8 mouse cellular contexts compared by ENCODE assay signal in genomic region chr9:52167506-52167862, GRCm38 (mm10). TPM values are rescaled to one million over a fixed set of nuclear protein-coding genes. Genes with fewer than 3 reads are reported as not detected.
DNase-seq lines count a peak whose midpoint lies in the region; ATAC-seq and TF ChIP-seq lines count a peak whose summit lies in the region.

No protein-coding gene starts in this region.

- intact Hi-C loops in heart, adult 2 months (cut with DNase I) = loop anchor here (5.0 kb wide), 1 partner anchor 120 kb away; the partner anchor contains the start of gene Rdx
- intact Hi-C loops in heart, postnatal 10 days (cut with DNase I) = loop anchor here (2.0 to 10.0 kb wide), 5 partner anchors 17 to 175 kb away; partner anchors contain the start of gene Rdx

- ATAC-seq in stomach, embryonic 14.5 days (ENCODE audit: insufficient number of reproducible peaks, insufficient read depth, low FRiP score, low read depth) = no peak
- no peak for ATAC-seq in activated CD4-positive, CD25-positive, alpha-beta regulatory T cell, adult 4 months

- peak overlapping the region; percentile 100 for H3K9ac ChIP-seq in heart, adult 2 months (ENCODE audit: low read depth, low read length)
- peak overlapping the region; percentile 90 for H3K9ac ChIP-seq in stomach, embryonic 14.5 days (replicated peaks; ENCODE audit: low read depth, low read length)

- H3K4me3 ChIP-seq in heart, adult 2 months = peak overlapping the region; percentile 74
- H3K4me3 ChIP-seq in testis, adult 2 months (ENCODE audit: control insufficient read depth, low read depth, low read length) = peak overlapping the region; percentile 84
- H3K4me3 ChIP-seq in limb, embryonic 10.5 days = peak overlapping the region; percentile 76
- peak overlapping the region; percentile 85 for H3K4me3 ChIP-seq in stomach, embryonic 14.5 days (ENCODE audit: low read depth, low read length)

- H3K27ac ChIP-seq in heart, adult 2 months = peak overlapping the region; percentile 94
- peak overlapping the region; percentile 77 for H3K27ac ChIP-seq in testis, adult 2 months (ENCODE audit: control insufficient read depth, insufficient read depth, low read depth, low read length)
- H3K27ac ChIP-seq in limb, embryonic 10.5 days = peak overlapping the region; percentile 97
- H3K27ac ChIP-seq in stomach, embryonic 14.5 days (ENCODE audit: low read length) = 0 out of 2 replicates have a peak overlapping the region, but pooled peaks have one; percentile 89

- no peak for DNase-seq in heart, adult 2 months
- no peak for DNase-seq in heart, postnatal 10 days
- DNase-seq in testis, postnatal 10 days (ENCODE audit: low spot score) = no peak
- no peak for DNase-seq in limb, embryonic 10.5 days (ENCODE audit: low spot score)
- DNase-seq in urinary bladder, postnatal 25 days (ENCODE audit: low spot score) = no peak

- no peaks in the 10 kb centered on the region for H3K9me3 ChIP-seq in limb, embryonic 10.5 days (replicated peaks)
- H3K9me3 ChIP-seq in stomach, embryonic 14.5 days (ENCODE audit: control insufficient read depth, low read depth, low read length) = no peaks in the 10 kb centered on the region

- 4% methylated on average over 8 of the region's 8 CpGs for WGBS in heart, adult 2 months
- 10% methylated on average over 8 of the region's 8 CpGs for whole genome bisulfite sequencing in limb, embryonic 10.5 days
- WGBS in stomach, embryonic 14.5 days = 6% methylated on average over 8 of the region's 8 CpGs

- H3K79me2 ChIP-seq in heart, adult 2 months (replicated peaks; ENCODE audit: control insufficient read depth, insufficient read depth, low read length) = peaks cover 5% of the 10 kb centered on the region

- H3K4me2 ChIP-seq in stomach, embryonic 14.5 days (replicated peaks; ENCODE audit: low read depth, low read length) = peak overlapping the region; percentile 46

- TF ChIP-seq CTCF in heart, adult 2 months (IDR thresholded peaks at IDR 0.05) = no peak
- no peak for TF ChIP-seq CTCF in testis, adult 2 months (IDR thresholded peaks at IDR 0.05; ENCODE audit: control insufficient read depth, insufficient read depth, insufficient replicate concordance, low read depth, low read length)

- no peak for TF ChIP-seq EP300 in heart, adult 2 months (IDR thresholded peaks at IDR 0.05; ENCODE audit: insufficient read depth, low read depth, low read length)

- peaks cover 5% of the 10 kb centered on the region for H3K4me1 ChIP-seq in heart, adult 2 months (ENCODE audit: control insufficient read depth, insufficient read depth, low read length)
- H3K4me1 ChIP-seq in testis, adult 2 months (ENCODE audit: control insufficient read depth, insufficient read depth, low read length) = peaks cover 5% of the 10 kb centered on the region
- H3K4me1 ChIP-seq in limb, embryonic 10.5 days = peaks cover 14% of the 10 kb centered on the region
- H3K4me1 ChIP-seq in stomach, embryonic 14.5 days (ENCODE audit: control insufficient read depth, insufficient read depth, low read length) = peaks cover 9% of the 10 kb centered on the region; the same call in 1 of the 2 replicates

- TF ChIP-seq POLR2A in heart, adult 2 months (IDR thresholded peaks at IDR 0.05; ENCODE audit: insufficient read depth, low read depth, low read length) = no peak
- TF ChIP-seq POLR2A in testis, adult 2 months (IDR thresholded peaks at IDR 0.05; ENCODE audit: control insufficient read depth, low read depth, low read length) = no peak

- no peaks in the 10 kb centered on the region; the same call in 1 of the 2 replicates for H3K36me3 ChIP-seq in heart, adult 2 months (ENCODE audit: control insufficient read depth, insufficient read depth, low read length)
- no peaks in the 10 kb centered on the region for H3K36me3 ChIP-seq in testis, adult 2 months (ENCODE audit: control insufficient read depth, insufficient read depth, low read length)
- H3K36me3 ChIP-seq in limb, embryonic 10.5 days = 0 out of 2 replicates have a peak, but pooled peaks cover 2% of the 10 kb centered on the region
- no peaks in the 10 kb centered on the region for H3K36me3 ChIP-seq in stomach, embryonic 14.5 days (ENCODE audit: control insufficient read depth, insufficient read depth, low read length)

- H3K27me3 ChIP-seq in heart, adult 2 months (ENCODE audit: control insufficient read depth, insufficient read depth, low read length) = no peaks in the 10 kb centered on the region
- H3K27me3 ChIP-seq in testis, adult 2 months (ENCODE audit: control insufficient read depth, insufficient read depth, low read length) = no peaks in the 10 kb centered on the region
- peaks cover 24% of the 10 kb centered on the region for H3K27me3 ChIP-seq in limb, embryonic 10.5 days (ENCODE audit: low read depth, poor library complexity, severe bottlenecking)
- no peaks in the 10 kb centered on the region for H3K27me3 ChIP-seq in stomach, embryonic 14.5 days (ENCODE audit: control insufficient read depth, insufficient read depth, low read length)

RNA-seq across cellular contexts. Expression of gene Zc3h12c, which starts 0.9 kb away (rescaled TPM):
- total RNA-seq in heart, adult 2 months (2021) = 10 to 100 TPM in 1 of 2 experiments, 1 to 10 TPM in 1; 8.2 to 10.1 TPM
- 2.0 and 3.2 TPM in 2 replicates for polyA plus RNA-seq in heart, adult 2 months (2012; rRNA removed)
- total RNA-seq in heart, postnatal 10 days (2021) = 10 to 100 TPM; 11.9 to 14.1 TPM
- 1.7 and 2.1 TPM in 2 replicates for polyA plus RNA-seq in testis, adult 2 months (2012; rRNA removed)
- 2.2 and 2.5 TPM in 2 replicates for polyA plus RNA-seq in limb, embryonic 10.5 days (2016; fragmentation: Nextera tagmentation; extraction: Ambion mirVana)
- 4.9 TPM in 2 replicates for polyA plus RNA-seq in stomach, embryonic 14.5 days (2014; fragmentation: Nextera tagmentation; extraction: Ambion mirVana)
- 1 to 10 TPM; 1.5 to 1.8 TPM for polyA plus RNA-seq in activated CD4-positive, CD25-positive, alpha-beta regulatory T cell, adult 4 months (2017; shearing (Covaris generic))
